Mouse (Mus musculus) cortical plate, adult 2 months (tissue): ENCODE results near the gene Eppin. TPM values are rescaled to one million over a fixed set of nuclear protein-coding genes. Genes with fewer than 3 reads are reported as not detected.
"Not testable (repeated sequence)": the region's sequence is repeated elsewhere in the genome, so short reads cannot be mapped to it uniquely, and the experiment has no call there.

Source experiments
- H3K27ac ChIP-seq: fragments of 200-500 bp; 2 replicates; pipeline ENCODE4 v1.5.1; 2012; ENCODE audit warnings: low read length, control low read depth, inconsistent platforms; ENCODE audit not compliant: insufficient read depth
- H3K4me1 ChIP-seq: fragments of 200-500 bp; 2 replicates; pipeline ENCODE4 v1.6.1; 2011; ENCODE audit warnings: low read length; ENCODE audit not compliant: control insufficient read depth, insufficient read depth
- H3K4me3 ChIP-seq: fragments of 200-500 bp; 2 replicates; pipeline ENCODE4 v1.5.1; 2011; ENCODE audit warnings: mild to moderate bottlenecking, low read length, control low read depth; ENCODE audit not compliant: insufficient read depth
- CTCF ChIP-seq: fragments of 200-500 bp; IDR thresholded peaks from 2 replicates; pipeline ENCODE4 v1.5.1; 2011; ENCODE audit warnings: mild to moderate bottlenecking, control low read depth, low read length; ENCODE audit not compliant: insufficient read depth; ENCODE audit errors: extremely low read depth
- POLR2A ChIP-seq: fragments of 200-500 bp; IDR thresholded peaks from 2 replicates; pipeline ENCODE4 v1.6.1; 2011; ENCODE audit warnings: mild to moderate bottlenecking, low read length, control low read depth; ENCODE audit not compliant: insufficient read depth; ENCODE audit errors: extremely low read depth
- polyA plus RNA-seq: library from polyadenylated mRNA; depleted of rRNA; stranded (reverse); fragments of >200 nt; gene quantifications from 2 replicates; pipeline ENCODE4 v1.2.3, GENCODE M21; 2012

The Eppin gene
- polyA plus RNA-seq, 1 experiment = not detected

DNA sequence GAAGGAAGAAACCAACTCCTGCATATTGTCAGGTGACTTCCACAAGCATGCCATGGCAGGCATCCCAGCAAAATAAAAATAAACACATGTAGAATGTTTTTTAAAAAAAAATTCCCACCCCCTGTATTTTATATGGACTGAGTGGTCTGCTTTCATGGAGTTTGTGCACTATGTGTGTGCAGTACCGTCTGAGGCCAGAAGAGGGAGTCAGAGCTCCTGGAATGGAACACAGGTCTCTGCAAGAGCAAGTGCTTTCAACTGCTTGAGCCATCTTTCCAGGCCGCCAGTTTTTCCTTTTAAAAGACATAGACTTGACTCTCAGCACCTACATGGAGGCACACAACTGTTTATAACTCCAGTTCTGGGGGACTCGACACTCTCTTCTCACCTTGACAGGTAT, 10.1 kb upstream of the Eppin start:
- TF ChIP-seq POLR2A = no peak

DNA sequence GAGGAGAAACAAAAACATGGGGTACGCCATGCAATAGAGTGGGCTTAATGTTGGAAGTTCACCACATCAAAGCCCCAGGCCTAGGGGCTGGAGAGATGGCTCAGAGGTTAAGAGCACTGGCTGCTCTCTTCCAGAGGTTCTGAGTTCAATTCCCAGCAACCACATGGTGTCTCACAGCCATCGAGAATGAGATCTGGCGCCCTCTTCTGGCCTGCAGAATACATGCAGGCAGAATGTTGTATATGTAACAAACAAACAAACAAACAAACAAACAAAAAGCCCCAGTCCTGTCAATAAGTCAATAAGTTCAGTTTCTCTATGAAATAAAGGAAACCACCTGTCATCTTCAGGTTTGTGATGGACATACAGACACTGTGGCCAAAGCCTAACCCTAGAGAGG, 6.8 kb upstream of the Eppin start:
- TF ChIP-seq POLR2A = no peak
- TF ChIP-seq CTCF = no peak
- Histone ChIP-seq H3K4me1 (no peaks in the 10 kb centered on the region), H3K27ac (no peak overlapping the region), H3K4me3 (no peak overlapping the region)

More for the DNA sequence above, 10.1 kb upstream of the Eppin start:
- no peaks in the 10 kb centered on the region for H3K4me1 ChIP-seq
- no peak overlapping the region for H3K4me3 ChIP-seq
- H3K27ac ChIP-seq = no peak overlapping the region

DNA sequence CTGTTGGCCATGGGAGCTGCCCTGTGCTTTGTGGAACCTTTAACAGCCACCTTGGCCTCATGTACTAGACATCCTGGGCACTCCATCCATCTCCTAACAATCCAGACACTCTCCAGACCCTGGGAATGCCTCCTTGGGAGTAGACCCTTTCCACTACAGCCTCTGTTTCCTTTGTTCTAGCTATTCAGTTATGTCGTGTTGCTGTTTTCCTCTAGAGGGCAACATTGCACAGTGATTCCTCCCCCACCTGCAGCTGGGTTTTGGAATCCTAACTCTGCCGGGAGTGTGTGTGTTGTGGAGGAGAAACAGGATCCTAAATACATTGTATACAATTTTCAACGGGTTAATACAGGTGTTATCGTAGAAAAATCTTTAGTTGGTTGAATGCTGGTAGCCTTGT, 1.4 kb downstream of the Eppin start:
- TF ChIP-seq CTCF (peak; percentile 95), POLR2A (no peak)
- Histone ChIP-seq H3K4me3 (no peak overlapping the region), H3K4me1 (no peaks in the 10 kb centered on the region), H3K27ac (no peak overlapping the region)

DNA sequence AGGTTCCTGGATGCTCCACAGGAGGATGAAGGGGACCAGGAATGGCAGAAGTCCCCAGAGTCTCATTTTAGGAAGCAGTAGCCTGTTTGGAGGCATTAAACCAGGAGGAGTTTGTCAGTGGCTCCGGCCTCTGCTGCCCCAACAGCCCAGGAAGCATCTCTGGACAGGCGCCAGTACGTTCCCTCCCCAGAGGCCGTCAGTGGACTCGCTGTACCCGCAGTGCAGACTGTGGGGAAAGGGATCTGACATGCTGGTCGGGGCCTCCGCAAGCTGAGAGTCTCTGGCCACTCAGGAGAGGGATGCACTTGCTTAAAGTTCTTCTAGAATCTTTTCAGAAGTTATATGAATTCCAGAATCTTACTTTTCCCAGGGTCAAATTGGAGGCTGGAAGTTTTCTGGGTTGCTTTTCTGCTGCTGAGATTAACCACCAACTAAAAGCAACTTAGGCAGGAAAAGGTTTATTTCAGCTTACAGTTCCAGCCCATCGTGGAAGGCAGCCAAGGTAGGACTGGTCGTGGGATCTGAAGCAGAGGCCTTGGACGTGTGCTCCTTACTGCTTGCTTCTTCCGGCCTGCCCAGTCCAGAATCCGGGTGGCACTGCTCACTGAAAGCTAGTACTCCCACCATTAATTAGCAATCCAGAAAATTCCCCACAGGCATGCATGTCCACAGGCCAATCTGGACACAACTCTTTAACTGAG, 8.2 kb downstream of the Eppin start, which contains the start of gene Wfdc6a:
Gene Wfdc6a (minus strand): TSS at position 423 of the 701 bp plus-strand sequence.
- H3K4me1 ChIP-seq, H3K4me3 ChIP-seq, H3K27ac ChIP-seq: not testable (repeated sequence)

DNA sequence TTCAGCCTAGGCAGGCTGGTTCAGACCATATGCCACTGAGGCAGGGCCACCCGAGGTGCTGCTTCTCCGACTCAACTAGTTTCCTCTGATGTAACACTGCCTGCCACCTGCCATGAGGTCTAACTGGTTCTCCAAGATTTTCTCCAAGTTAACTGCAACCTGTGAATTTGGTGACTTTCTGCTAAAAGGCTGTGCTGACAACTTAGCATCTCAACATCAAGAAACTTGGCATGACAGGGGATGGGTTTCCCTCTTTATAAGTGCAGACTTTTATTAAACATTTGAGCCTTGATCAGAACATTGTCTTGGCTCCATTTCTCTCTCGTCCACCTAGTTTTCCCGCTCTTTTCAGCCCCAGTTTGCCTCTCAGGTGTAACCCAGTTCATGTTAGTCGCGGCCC, 20.0 kb downstream of the Eppin start, which contains the start of gene Spint3:
Gene Spint3 (minus strand): TSS at position 101 of the 400 bp plus-strand sequence.
- H3K4me1 ChIP-seq, H3K4me3 ChIP-seq, H3K27ac ChIP-seq: not testable (repeated sequence)

DNA sequence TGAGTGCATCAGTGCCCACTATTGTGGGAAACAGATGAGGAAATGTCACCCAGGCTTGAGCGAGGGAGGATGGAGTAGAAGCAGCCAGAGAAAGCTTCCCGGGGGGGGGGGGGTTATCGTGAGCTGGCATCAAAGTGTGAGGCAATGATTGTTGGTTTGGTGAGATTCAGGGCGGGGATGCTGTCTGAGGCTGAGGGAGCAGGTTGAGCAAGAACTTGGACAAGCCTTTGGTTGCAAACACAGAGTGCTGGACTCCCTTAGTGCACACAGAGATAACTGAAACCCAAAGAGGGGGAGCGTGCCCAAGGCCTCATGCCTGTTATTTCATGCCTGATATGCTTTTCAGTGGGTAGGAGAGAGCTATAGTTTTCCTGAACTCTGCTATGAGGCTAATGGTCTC, 25.9 kb downstream of the Eppin start:
- Histone ChIP-seq H3K4me1 (no peaks in the 10 kb centered on the region), H3K4me3 (no peak overlapping the region), H3K27ac (no peak overlapping the region)
- TF ChIP-seq CTCF = no peak
- no peak for TF ChIP-seq POLR2A

DNA sequence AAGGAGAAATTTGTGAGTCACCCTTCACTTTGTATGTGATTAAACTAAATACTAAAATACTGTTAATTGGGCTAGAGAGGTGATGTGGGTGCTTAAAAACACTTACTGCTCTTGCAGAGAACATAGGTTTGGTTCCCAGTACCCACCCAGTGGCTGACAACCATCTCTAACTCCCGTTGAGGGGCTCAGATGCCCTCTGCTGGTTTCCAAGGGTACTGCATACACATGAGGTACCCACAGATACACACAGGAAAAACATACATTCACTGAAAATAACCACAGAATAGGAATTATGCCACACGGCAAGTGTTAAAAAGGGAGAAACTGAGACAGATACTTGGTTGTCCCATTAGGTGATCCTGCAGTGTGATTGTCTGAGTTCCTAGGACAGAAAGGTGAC, 26.4 kb downstream of the Eppin start:
- no peak overlapping the region for H3K4me3 ChIP-seq
- no peak for TF ChIP-seq POLR2A
- no peak for TF ChIP-seq CTCF
- H3K4me1 ChIP-seq = no peaks in the 10 kb centered on the region
- H3K27ac ChIP-seq = no peak overlapping the region

DNA sequence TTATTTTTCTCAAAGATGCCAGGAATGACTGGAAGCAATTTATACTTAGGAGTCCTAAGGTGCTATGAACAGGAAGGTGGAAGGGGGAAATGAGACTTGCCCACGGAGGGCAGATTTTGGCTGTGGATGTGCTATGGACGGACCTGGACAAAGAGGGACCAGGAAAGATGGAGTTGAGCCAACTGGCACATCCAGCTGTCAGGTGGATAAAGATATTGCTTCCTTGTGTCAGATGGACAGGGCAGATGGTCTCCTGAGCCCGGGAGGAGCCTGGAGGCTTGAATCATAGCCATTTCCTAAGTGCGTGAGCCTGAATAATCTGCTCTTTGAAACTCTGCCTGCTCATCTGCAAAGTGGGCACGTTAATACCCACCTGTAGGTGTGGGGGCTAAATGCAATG, 29.0 kb downstream of the Eppin start:
- Histone ChIP-seq H3K27ac (no peak overlapping the region), H3K4me3 (no peak overlapping the region), H3K4me1 (no peaks in the 10 kb centered on the region)
- no peak for TF ChIP-seq CTCF
- TF ChIP-seq POLR2A = no peak

DNA sequence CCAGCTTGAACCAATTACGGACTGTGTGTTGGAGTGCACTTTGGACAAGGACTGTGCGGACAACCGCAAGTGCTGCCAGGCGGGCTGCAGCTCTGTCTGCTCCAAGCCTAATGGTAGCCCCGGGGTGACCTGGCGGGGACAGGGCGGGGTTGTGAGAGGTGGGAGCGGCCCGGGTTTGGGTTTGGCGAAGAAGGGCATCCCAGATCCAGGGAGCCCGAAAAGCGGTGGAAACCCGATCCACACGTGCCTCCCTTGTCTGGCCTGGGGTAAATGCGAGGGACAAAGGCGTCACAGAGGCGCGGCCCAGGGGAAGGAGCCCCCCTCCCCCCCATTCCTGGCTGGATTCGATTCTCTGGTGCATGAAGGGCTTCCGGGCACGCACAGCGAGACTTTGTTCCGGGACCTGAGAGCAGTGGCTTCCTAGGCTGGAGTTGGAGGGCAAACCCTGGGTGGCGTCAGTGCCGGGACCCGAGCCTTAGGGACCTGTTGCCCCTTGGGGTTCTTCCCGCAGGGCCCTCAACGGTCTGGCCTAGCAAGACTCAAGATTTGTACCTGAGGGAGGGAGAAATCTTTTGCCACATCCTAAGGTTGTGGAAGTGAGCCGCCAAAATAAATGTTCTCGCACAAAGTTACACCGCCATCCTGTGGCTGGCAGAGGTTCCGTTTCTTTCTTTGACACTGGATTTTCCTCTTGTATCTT, 29.9 kb downstream of the Eppin start:
- peak; percentile 70 for TF ChIP-seq CTCF
- TF ChIP-seq POLR2A = no peak
- no peak overlapping the region for H3K27ac ChIP-seq
- H3K4me3 ChIP-seq = no peak overlapping the region
- peaks cover 3% of the 10 kb centered on the region; the same call in 1 of the 2 replicates for H3K4me1 ChIP-seq

DNA sequence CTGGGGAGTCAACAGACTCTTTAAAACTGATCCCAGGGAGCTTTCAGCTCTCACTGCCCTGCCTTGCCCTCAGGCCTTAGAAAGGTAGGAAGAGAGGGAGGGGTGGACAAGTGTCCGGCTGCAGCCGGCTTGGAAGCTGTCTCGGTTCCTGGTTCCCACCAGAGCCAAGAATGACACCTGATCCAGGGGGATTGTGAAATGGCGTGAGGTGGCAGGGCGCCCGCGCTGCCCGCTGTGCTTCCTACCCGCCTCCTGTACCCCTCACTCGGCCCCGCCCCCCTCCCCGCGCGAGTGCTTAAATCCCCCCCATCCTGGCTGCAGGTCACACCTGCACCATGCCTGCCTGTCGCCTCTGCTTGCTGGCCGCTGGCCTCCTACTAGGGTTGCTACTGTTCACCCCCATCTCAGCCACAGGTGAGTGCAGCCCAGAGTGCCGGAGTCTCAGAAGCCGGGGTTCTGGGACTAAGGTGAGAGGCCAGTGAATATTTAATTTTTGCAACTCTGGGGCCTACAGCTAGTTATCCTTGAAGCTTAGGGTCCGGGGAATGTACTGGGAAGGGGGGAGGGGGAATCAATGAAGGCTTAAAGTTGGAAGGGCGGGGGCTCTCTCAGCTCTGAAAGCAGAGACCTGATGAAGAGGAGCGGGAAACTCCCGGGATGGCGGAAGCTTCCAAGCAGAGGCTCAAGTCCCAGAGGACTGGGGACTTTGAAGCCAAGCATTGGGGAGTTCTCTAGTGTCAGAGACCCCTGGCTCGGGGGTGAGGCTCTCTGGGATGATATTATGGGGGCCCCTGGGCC, 30.8 kb downstream of the Eppin start, which contains the start of gene Wfdc2:
Gene Wfdc2 (plus strand): TSS at position 23 of the 798 bp plus-strand sequence.
- H3K27ac ChIP-seq = no peak within 1 kb of the TSS
- peaks cover 7% of the 10 kb centered on the region for H3K4me1 ChIP-seq
- H3K4me3 ChIP-seq = no peak within 1 kb of the TSS
- TF ChIP-seq POLR2A = no peak
- no peak for TF ChIP-seq CTCF
